Mouse (Mus musculus) MEL (cell line): Measurements from ENCODE around the gene Rnd1. TPM values are rescaled to one million over a fixed set of nuclear protein-coding genes. Genes with fewer than 3 reads are reported as not detected.

ENCODE experiments used
- DNase-seq: peaks from one replicate; pipeline ENCODE4 v3.0.0; 2011; ENCODE audit warnings: low read depth, low spot score
- H3K27ac ChIP-seq: 2 replicates; pipeline ENCODE4 v1.5.1; 2012; ENCODE audit warnings: low read depth, mild to moderate bottlenecking, control low read depth, low read length, moderate library complexity; ENCODE audit not compliant: control insufficient read depth
- H3K27me3 ChIP-seq, 2 experiments: fragments of 150-350 bp in 1 of 2; sonication (generic) in 1 of 2; 2 replicates each; pipeline ENCODE4 v1.6.1; 2012; ENCODE audit warnings: low read length in 2 of 2, mild to moderate bottlenecking in 2 of 2, improper control_type of control experiment in 1 of 2, moderate library complexity in 1 of 2; ENCODE audit not compliant: insufficient read depth in 2 of 2, control insufficient read depth in 1 of 2
- H3K36me3 ChIP-seq, 2 experiments: 2 replicates each; pipeline ENCODE4 v1.6.1; 2012 to 2014; ENCODE audit warnings: low read length in 2 of 2, improper control_type of control experiment in 1 of 2, inconsistent platforms in 1 of 2, mild to moderate bottlenecking in 1 of 2; ENCODE audit not compliant: insufficient read depth in 2 of 2, control insufficient read depth in 1 of 2
- H3K4me1 ChIP-seq, 2 experiments: fragments of 150-350 bp in 1 of 2; sonication (generic) in 1 of 2; 2 replicates each; pipeline ENCODE4 v1.6.1; 2012; ENCODE audit warnings: low read length in 2 of 2, improper control_type of control experiment in 1 of 2, mild to moderate bottlenecking in 1 of 2; ENCODE audit not compliant: insufficient read depth in 2 of 2, control insufficient read depth in 1 of 2
- H3K4me3 ChIP-seq, 2 experiments: fragments of 150-350 bp in 1 of 2; sonication (generic) in 1 of 2; 2 replicates each; pipeline ENCODE4 v1.5.1; 2012; ENCODE audit warnings: low read depth in 2 of 2, low read length in 2 of 2, mild to moderate bottlenecking in 2 of 2, moderate library complexity in 2 of 2, control low read depth in 1 of 2, improper control_type of control experiment in 1 of 2; ENCODE audit not compliant: control insufficient read depth in 1 of 2, insufficient read depth in 1 of 2
- H3K79me2 ChIP-seq: 2 replicates; pipeline ENCODE4 v1.6.1; 2012; ENCODE audit warnings: mild to moderate bottlenecking, low read length, moderate library complexity; ENCODE audit not compliant: control insufficient read depth, poor library complexity, insufficient read depth
- H3K9ac ChIP-seq: 2 replicates; pipeline ENCODE4 v1.6.1; 2012; ENCODE audit warnings: low read depth, mild to moderate bottlenecking, control low read depth, low read length, moderate library complexity; ENCODE audit not compliant: control insufficient read depth, poor library complexity, severe bottlenecking
- H3K9me3 ChIP-seq: fragments of 150-350 bp; sonication (generic); replicated peaks from 2 replicates; pipeline ENCODE4 v1.6.1; 2012; ENCODE audit warnings: mild to moderate bottlenecking, low read length, improper control_type of control experiment, moderate library complexity; ENCODE audit not compliant: insufficient read depth
- CHD1 ChIP-seq: IDR thresholded peaks from 2 replicates; pipeline ENCODE4 v1.6.1; 2012; ENCODE audit warnings: low read depth, mild to moderate bottlenecking, inconsistent platforms, low read length, improper control_type of control experiment
- CHD2 ChIP-seq: IDR thresholded peaks from 2 replicates; pipeline ENCODE4 v1.6.1; 2011; ENCODE audit warnings: low read length, improper control_type of control experiment
- EP300 ChIP-seq, 2 experiments: IDR thresholded peaks; 2 replicates each; pipeline ENCODE4 v1.6.1; 2011; ENCODE audit warnings: improper control_type of control experiment in 2 of 2, low read length in 2 of 2, low read depth in 1 of 2, mild to moderate bottlenecking in 1 of 2
- GABPA ChIP-seq: IDR thresholded peaks from 2 replicates; pipeline ENCODE4 v1.6.1; 2012; ENCODE audit warnings: low read depth, mild to moderate bottlenecking, inconsistent platforms, low read length, improper control_type of control experiment, moderate library complexity
- GATA1 ChIP-seq: IDR thresholded peaks from 2 replicates; pipeline ENCODE4 v1.6.1; 2011; ENCODE audit warnings: low read depth, low read length, improper control_type of control experiment
- HCFC1 ChIP-seq: IDR thresholded peaks from 2 replicates; pipeline ENCODE4 v1.6.1; 2012; ENCODE audit warnings: low read depth, mild to moderate bottlenecking, inconsistent platforms, low read length, improper control_type of control experiment, moderate library complexity
- KAT2A ChIP-seq: conservative IDR thresholded peaks from 2 replicates; pipeline ENCODE4 v1.6.1; 2012; ENCODE audit warnings: low read depth, low read length, improper control_type of control experiment, inconsistent platforms
- MAFK ChIP-seq: IDR thresholded peaks from 2 replicates; pipeline ENCODE4 v1.6.1; 2011; ENCODE audit warnings: low read depth, mild to moderate bottlenecking, low read length, improper control_type of control experiment, borderline replicate concordance
- MAZ ChIP-seq: IDR thresholded peaks from 2 replicates; pipeline ENCODE4 v1.6.1; 2012; ENCODE audit warnings: low read depth, mild to moderate bottlenecking, inconsistent platforms, low read length, improper control_type of control experiment
- MEF2A ChIP-seq: IDR thresholded peaks from 2 replicates; pipeline ENCODE4 v1.6.1; 2014; ENCODE audit warnings: low read depth, mild to moderate bottlenecking, inconsistent platforms, low read length, improper control_type of control experiment; ENCODE audit not compliant: poor library complexity, insufficient replicate concordance, severe bottlenecking; ENCODE audit errors: extremely low read depth
- NELFE ChIP-seq: IDR thresholded peaks from 2 replicates; pipeline ENCODE4 v1.6.1; 2011; ENCODE audit warnings: low read depth, low read length, improper control_type of control experiment
- SIN3A ChIP-seq: IDR thresholded peaks from 2 replicates; pipeline ENCODE4 v1.6.1; 2012; ENCODE audit warnings: low read length, improper control_type of control experiment, inconsistent platforms
- SMC3 ChIP-seq: IDR thresholded peaks from 2 replicates; pipeline ENCODE4 v1.6.1; 2011; ENCODE audit warnings: low read depth, low read length, improper control_type of control experiment
- TBP ChIP-seq: IDR thresholded peaks from 2 replicates; pipeline ENCODE4 v1.8.0; 2011; ENCODE audit warnings: low read depth, low read length, improper control_type of control experiment
- TCF12 ChIP-seq: IDR thresholded peaks from 2 replicates; pipeline ENCODE4 v1.6.1; 2014; ENCODE audit warnings: low read depth, mild to moderate bottlenecking, inconsistent platforms, low read length, improper control_type of control experiment, moderate library complexity
- UBTF ChIP-seq: IDR thresholded peaks from 2 replicates; pipeline ENCODE4 v1.6.1; 2012; ENCODE audit warnings: low read depth, mild to moderate bottlenecking, inconsistent platforms, low read length, improper control_type of control experiment, moderate library complexity, borderline replicate concordance; ENCODE audit not compliant: insufficient read depth
- USF2 ChIP-seq, 2 experiments: IDR thresholded peaks; 2 replicates each; pipeline ENCODE4 v1.6.1; 2011 to 2012; ENCODE audit warnings: improper control_type of control experiment in 2 of 2, low read length in 2 of 2, borderline replicate concordance in 1 of 2, inconsistent platforms in 1 of 2, low read depth in 1 of 2, mild to moderate bottlenecking in 1 of 2; ENCODE audit not compliant: insufficient read depth in 1 of 2
- ZC3H11A ChIP-seq: IDR thresholded peaks from 2 replicates; pipeline ENCODE4 v1.6.1; 2012; ENCODE audit warnings: low read depth, mild to moderate bottlenecking, inconsistent platforms, low read length, improper control_type of control experiment
- ZKSCAN1 ChIP-seq: IDR thresholded peaks from 2 replicates; pipeline ENCODE4 v1.6.1; 2012; ENCODE audit warnings: low read depth, mild to moderate bottlenecking, inconsistent platforms, low read length, improper control_type of control experiment, moderate library complexity
- polyA plus RNA-seq, 2 experiments: library from polyadenylated mRNA; stranded (reverse) in 1 of 2; unstranded in 1 of 2; fragments of >175 nt in 1 of 2; fragments of >200 nt in 1 of 2; gene quantifications; 2 replicates each; pipeline versions ENCODE4 v1.2.1 to v1.2.4; 2012; ENCODE audit warnings: low replicate concordance in 2 of 2, low read depth in 1 of 2; ENCODE audit not compliant: insufficient read length in 2 of 2, insufficient read depth in 1 of 2, missing spikeins in 1 of 2
- total RNA-seq: library from RNA; depleted of rRNA; stranded (reverse); fragments of 300-350 nt; gene quantifications from 2 replicates; pipeline ENCODE4 v1.2.3, GENCODE M21; 2012

Rnd1 gene
- total and polyA plus RNA-seq, 3 experiments, result 5.5 to 6.0 TPM; not detected in 1

GRCm38 (mm10) chr15:98699190-98700105 is 22.2 kb upstream of the Rnd1 start (continued):
- no peak; the same call in 1 of the 2 replicates for TF ChIP-seq TCF12
- TF ChIP-seq EP300 (IDR thresholded peaks at IDR 0.05; ENCODE audit: low read depth in 1 of 2, low read length in 2 of 2), result no peak
- no peak for TF ChIP-seq ZKSCAN1
- TF ChIP-seq MAFK, result no peak
- peak; percentile 59; the same call in 1 of the 2 replicates for TF ChIP-seq MAZ
- no peak for TF ChIP-seq KAT2A
- no peak for TF ChIP-seq TBP
- peak; percentile 90 for TF ChIP-seq ZC3H11A
- TF ChIP-seq UBTF, result 0 out of 2 replicates have a peak, but pooled peaks have one; percentile 34
- TF ChIP-seq, all 39 proteins: peak for 10

- H3K9ac ChIP-seq, result no peak overlapping the region
- DNase-seq, result no peak
Observed at GRCm38 (mm10) chr15:98696216-98696615, 19.0 kb upstream of the Rnd1 start.

DNA sequence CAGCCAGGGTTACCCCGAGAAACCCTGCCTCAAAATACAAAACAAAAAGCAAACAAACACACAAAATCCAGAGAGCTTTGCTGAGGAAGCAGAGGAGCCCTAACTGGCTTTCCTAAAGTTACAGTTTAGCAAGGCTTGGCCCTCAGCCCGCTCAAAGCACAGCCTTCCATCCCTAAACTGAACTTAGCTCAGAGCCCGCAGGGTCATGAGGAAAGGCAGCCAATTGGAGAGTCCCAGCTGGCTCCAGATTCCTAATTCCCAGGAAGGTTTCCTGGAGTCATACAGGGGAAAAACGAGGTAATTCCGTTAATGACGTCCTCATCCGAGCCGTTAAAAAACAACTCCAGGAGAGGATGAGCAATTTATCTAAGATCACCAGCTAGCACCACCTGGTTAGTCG is 18.5 kb upstream of the Rnd1 start:
- no peak overlapping the region for H3K27ac ChIP-seq
- TF ChIP-seq MEF2A (no peak), CHD2 (no peak), KAT2A (no peak), ZC3H11A (no peak)
- TF ChIP-seq, all 39 proteins: peak for 0
- no peak for DNase-seq
- Histone ChIP-seq H3K79me2 (no peaks in the 10 kb centered on the region), H3K9ac (no peak overlapping the region), H3K4me1 (no peaks in the 10 kb centered on the region; a peak in 1 of 4 replicates), H3K27me3 (peaks cover 3 to 6% of the 10 kb centered on the region in 2 experiments; a peak in 3 of 4 replicates), H3K36me3 (no peaks in the 10 kb centered on the region), H3K9me3 (no peaks in the 10 kb centered on the region), H3K4me3 (no peak overlapping the region)

More at GRCm38 (mm10) chr15:98696216-98696615, 19.0 kb upstream of the Rnd1 start:
- no peaks in the 10 kb centered on the region for H3K36me3 ChIP-seq
- no peaks in the 10 kb centered on the region for H3K79me2 ChIP-seq
- H3K4me1 ChIP-seq, result no peaks in the 10 kb centered on the region; a peak in 1 of 4 replicates
- TF ChIP-seq ZKSCAN1 (no peak), HCFC1 (no peak), SIN3A (no peak), GATA1 (no peak), USF2 (IDR thresholded peaks at IDR 0.05; ENCODE audit: borderline replicate concordance in 1 of 2, insufficient read depth in 1 of 2, low read depth in 1 of 2, low read length in 2 of 2) (no peak), SMC3 (no peak), NELFE (no peak), MAFK (no peak), MAZ (no peak), ZC3H11A (no peak), GABPA (no peak), CHD1 (no peak), MEF2A (no peak), KAT2A (no peak), TBP (no peak)
- no peak overlapping the region for H3K4me3 ChIP-seq
- peaks cover 6 to 11% of the 10 kb centered on the region in 2 experiments for H3K27me3 ChIP-seq
- no peak overlapping the region for H3K27ac ChIP-seq
- no peaks in the 10 kb centered on the region for H3K9me3 ChIP-seq
